Mouse (Mus musculus): ENCODE measurements around the gene Wnk1. TPM values are rescaled to one million over a fixed set of nuclear protein-coding genes. Genes with fewer than 3 reads are reported as not detected.
A peak's percentile ranks its signal among the peaks of the same experiment; 100 is the strongest.
"Not testable (repeated sequence)": the region's sequence is repeated elsewhere in the genome, so short reads cannot be mapped to it uniquely, and the experiment has no call there.

The Wnk1 gene
- polyA plus RNA-seq (2015; fragmentation: Nextera tagmentation; extraction: Ambion mirVana), result 60.3 and 72.8 TPM in 2 replicates

GRCm38 (mm10) chr6:120038366-120039255 is at the start of gene Wnk1:
Wnk1 (minus strand) TSS chr6:120038672.
- Histone ChIP-seq H3K4me2 (peak within 1 kb of the TSS; percentile 86), H3K27ac (peak within 1 kb of the TSS; percentile 99), H3K9me3 (no peaks in the 10 kb centered on the region), H3K36me3 (no peaks in the 10 kb centered on the region), H3K4me1 (peaks cover 4% of the 10 kb centered on the region; the same call in 1 of the 2 replicates), H3K27me3 (no peaks in the 10 kb centered on the region), H3K4me3 (peak within 1 kb of the TSS; percentile 88), H3K9ac (peak within 1 kb of the TSS; percentile 86)
- under 1% methylated on average over 55 of the region's 59 CpGs for WGBS
- peak; percentile 97 for ATAC-seq (ENCODE audit: insufficient number of reproducible peaks, low FRiP score, low TSS enrichment, low read depth)

GRCm38 (mm10) chr6:120087041-120087440 is 48.6 kb upstream of the Wnk1 start:
- WGBS, result 85% methylated on average over 7 of the region's 8 CpGs
- not testable (repeated sequence) for H3K36me3 ChIP-seq; ATAC-seq (ENCODE audit: insufficient number of reproducible peaks, low FRiP score, low TSS enrichment, low read depth); H3K4me3 ChIP-seq; H3K4me2 ChIP-seq; H3K4me1 ChIP-seq; H3K27me3 ChIP-seq; H3K9ac ChIP-seq; H3K27ac ChIP-seq; H3K9me3 ChIP-seq

GRCm38 (mm10) chr6:120085832-120086231 is 47.4 kb upstream of the Wnk1 start:
- Histone ChIP-seq H3K9me3 (no peaks in the 10 kb centered on the region), H3K9ac (no peak overlapping the region), H3K4me1 (peaks cover 4% of the 10 kb centered on the region; the same call in 1 of the 2 replicates), H3K4me2 (no peak overlapping the region), H3K36me3 (no peaks in the 10 kb centered on the region), H3K27ac (no peak overlapping the region), H3K4me3 (no peak overlapping the region), H3K27me3 (no peaks in the 10 kb centered on the region)
- ATAC-seq (ENCODE audit: insufficient number of reproducible peaks, low FRiP score, low TSS enrichment, low read depth), result no peak
- WGBS, result 79% methylated on average over 3 of the region's 3 CpGs

GRCm38 (mm10) chr6:120084983-120085382 is 46.5 kb upstream of the Wnk1 start:
- Histone ChIP-seq H3K27ac (no peak overlapping the region), H3K4me3 (no peak overlapping the region), H3K36me3 (no peaks in the 10 kb centered on the region), H3K4me1 (peaks cover 4% of the 10 kb centered on the region; the same call in 1 of the 2 replicates), H3K4me2 (no peak overlapping the region), H3K9me3 (no peaks in the 10 kb centered on the region), H3K27me3 (no peaks in the 10 kb centered on the region), H3K9ac (no peak overlapping the region)
- 82% methylated on average over 2 of the region's 2 CpGs for WGBS
- no peak for ATAC-seq (ENCODE audit: insufficient number of reproducible peaks, low FRiP score, low TSS enrichment, low read depth)

- no peak overlapping the region for H3K4me2 ChIP-seq
- H3K9me3 ChIP-seq, result no peaks in the 10 kb centered on the region
- no peak overlapping the region for H3K4me3 ChIP-seq
- 60% methylated on average over 6 of the region's 6 CpGs for WGBS
- no peak for ATAC-seq (ENCODE audit: insufficient number of reproducible peaks, low FRiP score, low TSS enrichment, low read depth)
- no peak overlapping the region for H3K9ac ChIP-seq
- H3K4me1 ChIP-seq, result peaks cover 4% of the 10 kb centered on the region; the same call in 1 of the 2 replicates
- H3K27me3 ChIP-seq, result no peaks in the 10 kb centered on the region
- no peak overlapping the region for H3K27ac ChIP-seq
- H3K36me3 ChIP-seq, result no peaks in the 10 kb centered on the region
Measured at GRCm38 (mm10) chr6:120083442-120083841, 45.0 kb upstream of the Wnk1 start.

GRCm38 (mm10) chr6:120082951-120083411 is 44.5 kb upstream of the Wnk1 start:
- H3K27ac ChIP-seq, result no peak overlapping the region
- H3K4me1 ChIP-seq, result peaks cover 4% of the 10 kb centered on the region; the same call in 1 of the 2 replicates
- H3K4me3 ChIP-seq, result no peak overlapping the region
- 75% methylated on average over 8 of the region's 8 CpGs for WGBS
- no peaks in the 10 kb centered on the region for H3K36me3 ChIP-seq
- H3K9me3 ChIP-seq, result no peaks in the 10 kb centered on the region
- ATAC-seq (ENCODE audit: insufficient number of reproducible peaks, low FRiP score, low TSS enrichment, low read depth), result no peak
- H3K9ac ChIP-seq, result no peak overlapping the region
- H3K4me2 ChIP-seq, result no peak overlapping the region
- H3K27me3 ChIP-seq, result no peaks in the 10 kb centered on the region

GRCm38 (mm10) chr6:120082251-120082950 is 43.9 kb upstream of the Wnk1 start:
- peaks cover 4% of the 10 kb centered on the region; the same call in 1 of the 2 replicates for H3K4me1 ChIP-seq
- H3K4me2 ChIP-seq, result no peak overlapping the region
- H3K27ac ChIP-seq, result no peak overlapping the region
- ATAC-seq (ENCODE audit: insufficient number of reproducible peaks, low FRiP score, low TSS enrichment, low read depth), result no peak
- 89% methylated on average over 6 of the region's 6 CpGs for WGBS
- H3K36me3 ChIP-seq, result no peaks in the 10 kb centered on the region
- H3K9me3 ChIP-seq, result no peaks in the 10 kb centered on the region
- no peak overlapping the region for H3K4me3 ChIP-seq
- H3K27me3 ChIP-seq, result no peaks in the 10 kb centered on the region
- no peak overlapping the region for H3K9ac ChIP-seq

- Histone ChIP-seq H3K4me1 (peaks cover 4% of the 10 kb centered on the region; the same call in 1 of the 2 replicates), H3K27me3 (no peaks in the 10 kb centered on the region), H3K27ac (no peak overlapping the region), H3K4me3 (no peak overlapping the region), H3K36me3 (no peaks in the 10 kb centered on the region), H3K4me2 (no peak overlapping the region), H3K9me3 (no peaks in the 10 kb centered on the region), H3K9ac (no peak overlapping the region)
- no peak for ATAC-seq (ENCODE audit: insufficient number of reproducible peaks, low FRiP score, low TSS enrichment, low read depth)
- WGBS, result 74% methylated on average over 4 of the region's 4 CpGs
Measured at GRCm38 (mm10) chr6:120081516-120081915, 43.0 kb upstream of the Wnk1 start.

GRCm38 (mm10) chr6:120079547-120079946 is 41.1 kb upstream of the Wnk1 start:
- Histone ChIP-seq H3K9ac (no peak overlapping the region), H3K9me3 (no peaks in the 10 kb centered on the region), H3K27me3 (no peaks in the 10 kb centered on the region), H3K4me3 (no peak overlapping the region), H3K4me2 (no peak overlapping the region), H3K4me1 (peaks cover 4% of the 10 kb centered on the region; the same call in 1 of the 2 replicates), H3K27ac (no peak overlapping the region), H3K36me3 (no peaks in the 10 kb centered on the region)
- ATAC-seq (ENCODE audit: insufficient number of reproducible peaks, low FRiP score, low TSS enrichment, low read depth), result no peak
- WGBS, result 78% methylated on average over 10 of the region's 10 CpGs

- Histone ChIP-seq H3K27me3 (no peaks in the 10 kb centered on the region), H3K9me3 (no peaks in the 10 kb centered on the region), H3K4me2 (no peak overlapping the region), H3K4me1 (no peaks in the 10 kb centered on the region), H3K9ac (no peak overlapping the region), H3K4me3 (no peak overlapping the region), H3K36me3 (no peaks in the 10 kb centered on the region), H3K27ac (no peak overlapping the region)
- WGBS, result 84% methylated on average over 6 of the region's 6 CpGs
- no peak for ATAC-seq (ENCODE audit: insufficient number of reproducible peaks, low FRiP score, low TSS enrichment, low read depth)
Measured at GRCm38 (mm10) chr6:120076619-120077450, 38.4 kb upstream of the Wnk1 start.

- Histone ChIP-seq H3K9ac (no peak overlapping the region), H3K4me1 (no peaks in the 10 kb centered on the region), H3K36me3 (no peaks in the 10 kb centered on the region), H3K27me3 (no peaks in the 10 kb centered on the region), H3K4me3 (no peak overlapping the region), H3K27ac (no peak overlapping the region), H3K4me2 (no peak overlapping the region), H3K9me3 (no peaks in the 10 kb centered on the region)
- ATAC-seq (ENCODE audit: insufficient number of reproducible peaks, low FRiP score, low TSS enrichment, low read depth), result no peak
- whole genome bisulfite sequencing, result 78% methylated on average over 2 of the region's 2 CpGs
Measured at GRCm38 (mm10) chr6:120072630-120073029, 34.2 kb upstream of the Wnk1 start.

Data from limb, embryonic 15.5 days (tissue).